Mouse (Mus musculus) C2C12 (cell line): Measurements from ENCODE around the gene Gmds.

Experiments
- CTCF ChIP-seq: IDR thresholded peaks from one replicate; pipeline ENCODE4 v1.5.1; 2011; ENCODE audit not compliant: control insufficient read depth, insufficient read depth, insufficient read length
- MYOG ChIP-seq: IDR thresholded peaks from one replicate; pipeline ENCODE4 v1.6.1; 2011; ENCODE audit not compliant: control insufficient read depth, insufficient read length; ENCODE audit errors: extremely low read depth

DNA sequence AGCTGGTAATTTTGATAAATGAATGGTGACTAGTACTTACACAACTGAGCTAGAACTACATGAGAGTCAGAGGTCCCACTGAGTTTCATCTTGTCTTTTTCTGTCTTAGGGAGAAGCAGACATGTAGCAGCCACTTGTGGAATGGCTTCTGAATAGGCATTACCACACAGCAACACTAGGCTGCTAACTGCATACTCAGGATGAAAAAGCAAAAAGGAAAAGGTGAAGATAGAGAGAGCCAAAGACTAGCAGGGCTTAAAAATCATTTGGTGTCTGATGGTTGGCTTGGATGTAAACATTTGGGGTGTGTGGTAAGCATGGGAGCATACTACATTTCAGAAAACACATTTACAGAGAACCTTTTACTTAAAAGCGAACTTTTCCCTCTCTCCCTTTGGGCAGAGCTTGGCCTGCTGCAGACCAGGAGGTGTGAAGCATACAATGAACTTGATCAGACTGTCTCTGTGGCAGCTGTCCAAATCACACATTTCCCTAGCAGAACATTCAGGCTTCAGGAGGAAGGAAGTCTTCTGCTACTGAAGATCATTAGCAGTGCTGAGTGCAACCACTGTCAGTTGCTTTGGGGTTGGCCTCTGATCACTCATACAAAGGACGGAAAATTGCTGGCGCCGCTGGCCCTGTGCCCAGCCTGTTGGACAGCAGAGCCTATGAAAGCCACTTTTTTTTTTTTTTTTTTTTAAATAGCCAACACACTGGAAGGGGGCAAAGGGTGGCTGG lies 319.9 kb downstream of the Gmds start:
- TF ChIP-seq CTCF: no peak
- no peak for TF ChIP-seq MYOG
